Mouse (Mus musculus) hindbrain, postnatal 0 days (tissue): Measurements from ENCODE around the gene Lmf2. TPM values are rescaled to one million over a fixed set of nuclear protein-coding genes. Genes with fewer than 3 reads are reported as not detected.

Source experiments
- ATAC-seq: fragments of 200-750 bp; cut with Nextera tagmentation; 2 replicates; pipeline ENCODE4 v1.8.0; 2017; ENCODE audit warnings: mild to moderate bottlenecking, moderate TSS enrichment, moderate library complexity
- DNase-seq: peaks from one replicate; pipeline ENCODE4 v3.0.0-alpha.2; 2015; ENCODE audit warnings: low spot score
- H3K27ac ChIP-seq: fragments of 300-500 bp; sonication (generic); 2 replicates; pipeline ENCODE4 v1.5.1; 2014; ENCODE audit warnings: mild to moderate bottlenecking
- H3K27me3 ChIP-seq: fragments of 300-500 bp; sonication (generic); 2 replicates; pipeline ENCODE4 v1.6.1; 2014; ENCODE audit warnings: low read length, mixed read lengths; ENCODE audit not compliant: insufficient read depth
- H3K36me3 ChIP-seq: fragments of 300-500 bp; sonication (generic); 2 replicates; pipeline ENCODE4 v1.6.1; 2014; ENCODE audit warnings: low read length, mixed read lengths; ENCODE audit not compliant: insufficient read depth
- H3K4me1 ChIP-seq: fragments of 300-500 bp; sonication (generic); 2 replicates; pipeline ENCODE4 v1.6.1; 2014; ENCODE audit warnings: antibody characterized with exemption, low read length, mixed read lengths; ENCODE audit not compliant: insufficient read depth
- H3K4me2 ChIP-seq: fragments of 300-500 bp; sonication (generic); 2 replicates; pipeline ENCODE4 v1.6.1; 2014; ENCODE audit warnings: low read depth, mild to moderate bottlenecking, low read length, moderate library complexity, mixed read lengths
- H3K4me3 ChIP-seq: fragments of 300-500 bp; sonication (generic); 2 replicates; pipeline ENCODE4 v1.5.1; 2014; ENCODE audit warnings: low read length
- H3K9ac ChIP-seq: fragments of 300-500 bp; sonication (generic); replicated peaks from 2 replicates; pipeline ENCODE4 v1.6.1; 2014; ENCODE audit warnings: mild to moderate bottlenecking, low read length, moderate library complexity, mixed read lengths
- H3K9me3 ChIP-seq: fragments of 300-500 bp; sonication (generic); 2 replicates; pipeline ENCODE4 v1.6.1; 2016; ENCODE audit warnings: low read length, mixed read lengths
- CTCF ChIP-seq: IDR thresholded peaks from 2 replicates; pipeline ENCODE4 v1.5.1; 2016; ENCODE audit warnings: antibody characterized with exemption, control low read depth, low read depth
- WGBS: fragments of 180-500 bp; shearing (Covaris S2); extraction: QIAGEN DNeasy Blood & Tissue Kit; methylation state at CpG from one replicate; pipeline ENCODE4 v1.1.7; 2014; 5-methylcytosine and 5-hydroxymethylcytosine counted together
- polyA plus RNA-seq: library from polyadenylated mRNA; unstranded; fragments of >200 nt; fragmentation: Nextera tagmentation; extraction: Ambion mirVana; gene quantifications from 2 replicates; pipeline ENCODE4 v1.2.1, GENCODE M21; 2015
- total RNA-seq: library from RNA; depleted of rRNA; stranded (reverse); fragments of >200 nt; gene quantifications from 2 replicates; pipeline ENCODE4 v1.2.3, GENCODE M21; 2014

The Lmf2 gene
- total and polyA plus RNA-seq, 2 experiments from 2014 or later: 26.2 to 34.5 TPM

DNA sequence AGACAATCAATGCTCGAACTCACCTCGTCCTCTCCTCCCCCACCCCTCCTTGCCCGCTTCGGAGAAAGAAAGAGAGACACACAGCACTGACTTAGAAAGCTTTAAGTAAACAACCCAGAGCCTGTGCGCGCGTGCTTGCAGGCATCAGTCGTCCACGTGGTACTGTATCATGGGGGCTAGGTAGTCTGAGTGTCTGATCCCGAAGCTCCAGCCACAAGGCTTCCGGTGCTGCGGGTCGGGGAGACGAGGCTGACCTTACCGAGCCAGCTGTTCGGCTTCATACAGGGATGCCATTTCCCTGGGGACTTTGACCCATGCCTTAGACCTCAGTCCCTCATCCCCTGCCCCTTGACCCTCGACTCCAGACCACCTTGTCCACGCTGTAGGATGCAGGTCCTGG is 21.9 kb upstream of the Lmf2 start:
- H3K4me3 ChIP-seq: no peak overlapping the region
- peaks cover 24% of the 10 kb centered on the region for H3K27me3 ChIP-seq
- H3K4me2 ChIP-seq: no peak overlapping the region
- H3K36me3 ChIP-seq: no peaks in the 10 kb centered on the region
- DNase-seq: no peak
- WGBS: 9% methylated on average over 18 of the region's 18 CpGs
- no peak overlapping the region for H3K9ac ChIP-seq
- H3K27ac ChIP-seq: no peak overlapping the region
- H3K9me3 ChIP-seq: no peaks in the 10 kb centered on the region
- H3K4me1 ChIP-seq: peaks cover 9% of the 10 kb centered on the region; the same call in 1 of the 2 replicates
- ATAC-seq: no peak
- no peak for TF ChIP-seq CTCF

DNA sequence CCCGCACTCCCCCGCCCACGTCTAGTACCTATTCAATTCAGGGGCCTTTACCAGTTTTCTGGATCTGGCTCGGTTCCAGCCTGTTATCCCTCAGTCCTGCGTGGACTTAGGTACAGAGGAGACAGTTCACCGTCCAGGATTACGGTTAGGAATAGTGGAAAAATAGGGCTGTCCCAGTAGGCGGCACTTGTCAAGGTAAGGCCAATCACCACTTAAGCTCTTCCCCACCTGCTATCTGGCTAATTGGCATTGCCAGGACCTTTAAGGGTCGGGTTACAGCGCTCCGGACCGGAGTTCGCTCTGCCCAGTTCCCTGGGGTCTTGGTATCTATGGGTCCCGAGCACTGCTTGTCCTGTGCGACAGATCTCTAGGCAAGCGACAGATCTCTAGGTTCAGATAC is 21.5 kb upstream of the Lmf2 start, which contains the start of gene Tymp:
Tymp (minus strand) TSS at position 83 of the 400 bp plus-strand sequence.
- 29% methylated on average over 16 of the region's 16 CpGs for WGBS
- Histone ChIP-seq H3K27ac (no peak within 1 kb of the TSS), H3K27me3 (peaks cover 24% of the 10 kb centered on the region), H3K36me3 (peaks cover 3% of the 10 kb centered on the region; the same call in 1 of the 2 replicates), H3K9ac (no peak within 1 kb of the TSS), H3K4me2 (no peak within 1 kb of the TSS), H3K4me1 (peaks cover 9% of the 10 kb centered on the region; the same call in 1 of the 2 replicates), H3K4me3 (no peak within 1 kb of the TSS), H3K9me3 (no peaks in the 10 kb centered on the region)
- no peak for ATAC-seq
- DNase-seq: no peak
- TF ChIP-seq CTCF: no peak

DNA sequence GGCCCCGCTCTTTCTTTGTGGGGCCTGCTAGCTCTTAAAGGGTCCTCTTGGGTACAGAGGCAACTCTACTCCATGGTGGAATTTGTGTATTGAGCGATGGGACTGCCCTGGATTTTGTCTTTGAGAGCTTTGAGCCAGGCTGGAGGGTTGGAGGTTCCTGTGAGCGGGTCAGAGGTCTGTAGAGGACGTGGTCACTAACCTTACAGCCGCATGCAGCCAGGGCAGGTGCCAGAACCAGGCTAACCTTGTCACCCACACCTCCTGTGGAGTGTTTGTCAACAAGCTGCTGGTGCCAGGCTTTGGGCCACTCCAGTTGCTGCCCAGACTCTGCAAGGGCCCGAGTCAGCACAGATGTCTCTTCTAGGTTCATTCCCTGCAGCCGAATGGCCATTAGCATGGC is 20.6 kb upstream of the Lmf2 start:
- peaks cover 24% of the 10 kb centered on the region for H3K27me3 ChIP-seq
- DNase-seq (no peak), ATAC-seq (no peak)
- no peaks in the 10 kb centered on the region for H3K9me3 ChIP-seq
- no peak overlapping the region for H3K4me2 ChIP-seq
- H3K36me3 ChIP-seq: peaks cover 12% of the 10 kb centered on the region
- no peak overlapping the region for H3K27ac ChIP-seq
- WGBS: 85% methylated on average over 7 of the region's 7 CpGs
- TF ChIP-seq CTCF: no peak
- no peak overlapping the region for H3K9ac ChIP-seq
- H3K4me3 ChIP-seq: no peak overlapping the region
- H3K4me1 ChIP-seq: peaks cover 9% of the 10 kb centered on the region; the same call in 1 of the 2 replicates

DNA sequence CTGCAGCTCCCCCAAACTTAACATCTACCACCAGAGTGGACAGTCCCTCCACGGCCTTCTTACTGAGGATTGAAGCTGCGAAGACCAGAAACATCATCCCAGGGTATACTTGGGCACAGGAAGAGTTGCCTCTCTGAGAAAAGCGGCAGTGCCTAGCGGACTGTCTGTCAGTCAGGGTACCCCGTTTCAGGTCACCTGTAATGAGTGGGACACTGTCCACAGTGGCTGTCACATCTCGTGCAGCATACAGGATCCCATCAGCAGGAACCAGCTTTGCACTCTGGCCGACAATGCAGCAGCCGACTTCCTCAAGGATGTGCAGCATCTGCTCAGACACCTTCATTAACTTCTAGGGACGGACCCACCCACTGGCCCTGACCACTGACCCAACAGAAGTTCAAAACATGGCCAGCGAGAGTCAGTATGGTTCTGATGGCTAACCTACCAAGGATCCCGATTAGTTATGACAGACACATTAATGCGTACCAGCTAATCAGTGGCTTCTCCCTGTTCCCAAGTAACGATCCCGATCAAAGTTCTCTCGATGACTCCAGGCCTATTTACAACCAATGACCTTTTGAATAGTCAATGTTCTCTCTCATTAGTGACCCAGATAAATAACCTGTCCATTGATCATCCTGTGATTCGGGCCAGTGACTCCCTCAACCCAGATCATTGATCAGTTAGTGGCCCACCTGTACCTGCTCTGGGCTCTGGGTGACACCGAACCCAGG is 19.5 kb upstream of the Lmf2 start:
- H3K9ac ChIP-seq: no peak overlapping the region
- H3K4me3 ChIP-seq: no peak overlapping the region
- no peak for DNase-seq
- H3K27me3 ChIP-seq: peaks cover 24% of the 10 kb centered on the region
- 92% methylated on average over 17 of the region's 17 CpGs for WGBS
- no peak overlapping the region for H3K4me2 ChIP-seq
- no peak overlapping the region for H3K27ac ChIP-seq
- ATAC-seq: no peak
- H3K4me1 ChIP-seq: peaks cover 9% of the 10 kb centered on the region; the same call in 1 of the 2 replicates
- TF ChIP-seq CTCF: no peak
- peaks cover 23% of the 10 kb centered on the region for H3K36me3 ChIP-seq
- no peaks in the 10 kb centered on the region for H3K9me3 ChIP-seq

DNA sequence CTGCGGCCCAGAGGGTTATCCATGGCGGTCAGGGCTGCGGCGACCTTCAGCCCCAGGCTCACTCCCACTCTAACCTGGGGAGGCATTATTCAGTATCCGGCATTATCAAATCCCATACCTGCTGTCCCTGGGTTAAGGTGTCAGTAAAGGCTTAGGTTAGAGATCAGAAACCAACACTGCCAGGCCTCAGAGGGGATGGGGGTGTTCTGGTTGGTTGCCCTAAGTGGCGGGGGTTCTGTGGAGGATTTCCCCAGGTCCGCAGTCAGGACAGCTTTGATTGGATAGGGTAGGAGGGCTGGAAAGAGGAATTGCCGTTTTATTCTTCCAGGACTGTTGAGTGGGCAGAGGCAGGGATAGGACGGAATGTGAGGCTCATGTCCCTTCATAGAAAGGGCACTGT is 18.9 kb upstream of the Lmf2 start:
- no peak for DNase-seq
- ATAC-seq: no peak
- 53% methylated on average over 9 of the region's 9 CpGs for WGBS
- Histone ChIP-seq H3K4me3 (peak overlapping the region; percentile 66), H3K4me1 (peaks cover 9% of the 10 kb centered on the region; the same call in 1 of the 2 replicates), H3K9me3 (no peaks in the 10 kb centered on the region), H3K27me3 (peaks cover 22% of the 10 kb centered on the region), H3K9ac (peak overlapping the region; percentile 68), H3K27ac (peak overlapping the region; percentile 88), H3K4me2 (peak overlapping the region; percentile 69), H3K36me3 (peaks cover 29% of the 10 kb centered on the region)
- no peak for TF ChIP-seq CTCF

DNA sequence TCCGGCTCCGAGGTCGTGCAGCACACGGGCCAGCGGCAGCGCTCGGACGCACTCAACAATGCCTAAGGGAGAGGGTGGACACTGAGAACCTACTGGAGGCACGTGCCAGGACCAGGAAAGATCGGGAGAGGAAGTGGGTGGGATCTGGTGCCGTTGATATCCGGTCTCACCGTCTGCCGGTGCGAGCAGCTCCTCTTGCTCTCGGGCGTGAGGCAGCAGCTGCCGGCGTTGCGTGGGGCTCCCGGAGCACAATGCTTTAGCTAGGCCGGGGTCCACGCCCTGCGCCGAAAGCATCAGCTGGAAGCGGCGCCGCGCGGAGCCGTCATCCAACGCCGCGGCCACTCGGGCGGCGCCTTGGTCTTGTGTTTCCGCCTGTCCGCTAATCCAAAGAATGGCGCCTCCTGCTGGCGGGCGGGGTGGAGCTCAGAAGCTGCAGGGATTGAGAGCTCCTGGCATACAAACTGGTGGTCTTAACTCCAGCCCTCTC is 18.3 kb upstream of the Lmf2 start, which contains the start of gene Sco2:
Sco2 (minus strand) TSS at position 85 of the 487 bp plus-strand sequence.
- Histone ChIP-seq H3K4me3 (peak within 1 kb of the TSS; percentile 66), H3K27ac (peak within 1 kb of the TSS; percentile 88), H3K4me2 (peak within 1 kb of the TSS; percentile 69), H3K9me3 (no peaks in the 10 kb centered on the region), H3K9ac (peak within 1 kb of the TSS; percentile 68), H3K27me3 (peaks cover 17% of the 10 kb centered on the region), H3K36me3 (peaks cover 29% of the 10 kb centered on the region), H3K4me1 (peaks cover 5% of the 10 kb centered on the region; the same call in 1 of the 2 replicates)
- peak; percentile 87 for TF ChIP-seq CTCF
- DNase-seq: peak; percentile 95
- WGBS: under 1% methylated on average over 42 of the region's 42 CpGs
- ATAC-seq: peak; percentile 80
